Mouse (Mus musculus) testis, postnatal 10 days (tissue): Measurements from ENCODE around the gene Vwc2l.

Experiments
- DNase-seq: peaks from one replicate; pipeline ENCODE4 v3.0.0; 2021; ENCODE audit warnings: low spot score

The Vwc2l gene

DNA sequence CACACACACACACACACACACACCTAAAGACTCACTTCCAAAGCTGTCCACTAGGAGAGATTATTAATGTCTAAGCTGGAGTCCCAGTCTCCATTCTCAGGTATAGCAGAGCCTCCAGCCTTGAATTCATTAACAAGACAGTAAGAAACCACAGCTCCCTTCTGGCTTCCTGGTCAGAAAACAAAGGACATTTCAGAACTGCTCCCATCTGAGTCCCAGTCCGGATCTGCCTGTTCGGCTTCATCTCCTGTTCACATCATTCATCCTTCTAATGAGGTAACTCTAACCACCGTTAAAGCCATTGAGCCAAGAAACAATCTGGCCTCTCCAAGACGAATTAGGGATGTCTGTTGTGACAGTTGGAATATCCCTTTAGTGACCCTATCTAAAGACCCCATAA is 185.7 kb downstream of the Vwc2l start:
- no peak for DNase-seq

- DNase-seq: no peak
Measured at GRCm38 (mm10) chr1:70913071-70913470, 187.6 kb downstream of the Vwc2l start.

DNA sequence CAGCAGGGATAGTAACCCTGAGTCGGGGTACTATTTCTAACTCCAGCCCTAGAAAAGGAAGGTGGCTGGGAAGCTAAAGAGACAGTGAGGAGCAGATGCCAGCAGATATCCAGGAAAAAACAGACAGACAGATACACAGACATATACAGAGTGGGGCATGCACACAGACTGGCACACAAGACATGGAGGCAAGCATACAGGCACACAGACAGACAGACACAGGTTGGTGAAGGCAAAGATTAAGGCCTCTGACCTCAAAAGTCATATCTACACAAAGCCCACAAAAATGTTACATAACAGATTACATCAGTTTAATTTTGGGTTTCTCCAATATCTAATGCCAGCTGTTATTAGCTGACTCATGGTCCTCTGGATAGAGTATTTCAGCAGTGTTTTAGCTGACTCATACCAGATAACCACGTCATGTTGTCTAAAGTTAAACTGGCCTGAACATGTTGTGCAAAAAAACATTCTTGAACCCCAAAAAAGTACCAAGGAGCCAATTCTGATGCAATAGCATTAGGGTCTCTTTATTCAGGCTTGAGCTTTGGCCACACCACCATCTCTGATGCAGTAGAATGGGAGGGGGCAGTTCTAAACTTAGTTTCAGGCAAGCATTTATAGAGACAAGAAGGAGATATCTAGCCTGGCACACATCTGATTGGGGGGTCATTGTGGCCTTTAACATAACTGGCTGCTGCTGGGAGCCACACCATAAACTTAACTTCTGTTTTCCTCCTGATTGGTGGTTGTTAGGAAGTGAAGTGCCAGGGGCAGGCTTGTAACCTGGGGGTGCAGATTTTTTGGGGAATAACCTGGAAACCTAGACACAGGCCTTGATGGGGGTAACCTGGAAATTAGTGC is 192.9 kb downstream of the Vwc2l start:
- DNase-seq: no peak

GRCm38 (mm10) chr1:70933016-70933415 is 207.5 kb downstream of the Vwc2l start:
- DNase-seq: no peak
